Mouse (Mus musculus): Measurements from ENCODE around the gene Speg. TPM values are rescaled to one million over a fixed set of nuclear protein-coding genes. Genes with fewer than 3 reads are reported as not detected.
A peak's percentile ranks its signal among the peaks of the same experiment; 100 is the strongest.

Gene Speg
- polyA plus RNA-seq, 1 experiment from 2014 or later, result 33.5 TPM

- no peak overlapping the region for H3K9ac ChIP-seq (ENCODE audit: low read depth, low read length)
- H3K27me3 ChIP-seq (replicated peaks; ENCODE audit: control insufficient read depth, insufficient read depth, low read length), result no peaks in the 10 kb centered on the region
- no peak overlapping the region for H3K4me3 ChIP-seq (ENCODE audit: low read length)
- no peak overlapping the region for H3K27ac ChIP-seq (ENCODE audit: low read length)
- 82% methylated on average over 3 of the region's 3 CpGs for WGBS
- no peaks in the 10 kb centered on the region for H3K9me3 ChIP-seq (ENCODE audit: control insufficient read depth, low read length)
- ATAC-seq, result no peak
- no peak overlapping the region for H3K4me2 ChIP-seq (ENCODE audit: low read depth, low read length)
- H3K36me3 ChIP-seq (ENCODE audit: control insufficient read depth, insufficient read depth, low read length), result peaks cover 10% of the 10 kb centered on the region; the same call in 1 of the 2 replicates
- peaks cover 1% of the 10 kb centered on the region for H3K4me1 ChIP-seq (ENCODE audit: control insufficient read depth, insufficient read depth, low read length)
Measured at GRCm38 (mm10) chr1:75405547-75405946, 30.4 kb downstream of the Speg start.

- no peaks in the 10 kb centered on the region for H3K27me3 ChIP-seq (replicated peaks; ENCODE audit: control insufficient read depth, insufficient read depth, low read length)
Measured at GRCm38 (mm10) chr1:75406173-75406572, 31.1 kb downstream of the Speg start.

GRCm38 (mm10) chr1:75407056-75407455 lies 32.0 kb downstream of the Speg start:
- Histone ChIP-seq H3K4me3 (ENCODE audit: low read length) (no peak overlapping the region), H3K9me3 (ENCODE audit: control insufficient read depth, low read length) (no peaks in the 10 kb centered on the region), H3K4me1 (ENCODE audit: control insufficient read depth, insufficient read depth, low read length) (no peaks in the 10 kb centered on the region), H3K27ac (ENCODE audit: low read length) (no peak overlapping the region), H3K27me3 (replicated peaks; ENCODE audit: control insufficient read depth, insufficient read depth, low read length) (no peaks in the 10 kb centered on the region), H3K36me3 (ENCODE audit: control insufficient read depth, insufficient read depth, low read length) (peaks cover 6% of the 10 kb centered on the region; the same call in 1 of the 2 replicates), H3K4me2 (ENCODE audit: low read depth, low read length) (no peak overlapping the region), H3K9ac (ENCODE audit: low read depth, low read length) (no peak overlapping the region)
- ATAC-seq, result no peak
- WGBS, result 96% methylated on average over 9 of the region's 9 CpGs

More at GRCm38 (mm10) chr1:75406173-75406572, 31.1 kb downstream of the Speg start:
- Histone ChIP-seq H3K27ac (ENCODE audit: low read length) (no peak overlapping the region), H3K4me2 (ENCODE audit: low read depth, low read length) (no peak overlapping the region), H3K4me3 (ENCODE audit: low read length) (no peak overlapping the region), H3K9me3 (ENCODE audit: control insufficient read depth, low read length) (no peaks in the 10 kb centered on the region), H3K9ac (ENCODE audit: low read depth, low read length) (no peak overlapping the region), H3K36me3 (ENCODE audit: control insufficient read depth, insufficient read depth, low read length) (peaks cover 9% of the 10 kb centered on the region; the same call in 1 of the 2 replicates), H3K4me1 (ENCODE audit: control insufficient read depth, insufficient read depth, low read length) (no peaks in the 10 kb centered on the region)
- WGBS, result 91% methylated on average over 15 of the region's 15 CpGs
- ATAC-seq, result no peak

- no peaks in the 10 kb centered on the region for H3K36me3 ChIP-seq (ENCODE audit: control insufficient read depth, insufficient read depth, low read length)
- H3K4me2 ChIP-seq (ENCODE audit: low read depth, low read length), result no peak overlapping the region
- H3K27ac ChIP-seq (ENCODE audit: low read length), result no peak overlapping the region
- no peaks in the 10 kb centered on the region for H3K9me3 ChIP-seq (ENCODE audit: control insufficient read depth, low read length)
- H3K4me1 ChIP-seq (ENCODE audit: control insufficient read depth, insufficient read depth, low read length), result no peaks in the 10 kb centered on the region
- H3K9ac ChIP-seq (ENCODE audit: low read depth, low read length), result no peak overlapping the region
- no peak for ATAC-seq
- no peak overlapping the region for H3K4me3 ChIP-seq (ENCODE audit: low read length)
- 72% methylated on average over 4 of the region's 4 CpGs for WGBS
- no peaks in the 10 kb centered on the region for H3K27me3 ChIP-seq (replicated peaks; ENCODE audit: control insufficient read depth, insufficient read depth, low read length)
Measured at GRCm38 (mm10) chr1:75408210-75408609, 33.1 kb downstream of the Speg start.

GRCm38 (mm10) chr1:75409950-75410349 lies 34.9 kb downstream of the Speg start:
- Histone ChIP-seq H3K36me3 (ENCODE audit: control insufficient read depth, insufficient read depth, low read length) (no peaks in the 10 kb centered on the region), H3K4me2 (ENCODE audit: low read depth, low read length) (no peak overlapping the region), H3K27me3 (replicated peaks; ENCODE audit: control insufficient read depth, insufficient read depth, low read length) (no peaks in the 10 kb centered on the region), H3K9ac (ENCODE audit: low read depth, low read length) (no peak overlapping the region), H3K27ac (ENCODE audit: low read length) (no peak overlapping the region), H3K4me1 (ENCODE audit: control insufficient read depth, insufficient read depth, low read length) (no peaks in the 10 kb centered on the region), H3K9me3 (ENCODE audit: control insufficient read depth, low read length) (no peaks in the 10 kb centered on the region), H3K4me3 (ENCODE audit: low read length) (no peak overlapping the region)
- no peak for ATAC-seq
- WGBS, result 89% methylated on average over 7 of the region's 7 CpGs

- H3K27me3 ChIP-seq (replicated peaks; ENCODE audit: control insufficient read depth, insufficient read depth, low read length), result no peaks in the 10 kb centered on the region
- H3K4me2 ChIP-seq (ENCODE audit: low read depth, low read length), result no peak overlapping the region
- H3K4me3 ChIP-seq (ENCODE audit: low read length), result no peak overlapping the region
- no peak overlapping the region for H3K27ac ChIP-seq (ENCODE audit: low read length)
- 0 out of 2 replicates have a peak, but pooled peaks cover 3% of the 10 kb centered on the region for H3K36me3 ChIP-seq (ENCODE audit: control insufficient read depth, insufficient read depth, low read length)
- H3K9ac ChIP-seq (ENCODE audit: low read depth, low read length), result no peak overlapping the region
- 91% methylated on average over 3 of the region's 3 CpGs for WGBS
- no peaks in the 10 kb centered on the region for H3K9me3 ChIP-seq (ENCODE audit: control insufficient read depth, low read length)
- H3K4me1 ChIP-seq (ENCODE audit: control insufficient read depth, insufficient read depth, low read length), result no peaks in the 10 kb centered on the region
- no peak for ATAC-seq
Measured at GRCm38 (mm10) chr1:75412196-75412595, 37.1 kb downstream of the Speg start.

- Histone ChIP-seq H3K4me1 (ENCODE audit: control insufficient read depth, insufficient read depth, low read length) (no peaks in the 10 kb centered on the region), H3K4me2 (ENCODE audit: low read depth, low read length) (no peak overlapping the region), H3K9me3 (ENCODE audit: control insufficient read depth, low read length) (no peaks in the 10 kb centered on the region), H3K27me3 (replicated peaks; ENCODE audit: control insufficient read depth, insufficient read depth, low read length) (no peaks in the 10 kb centered on the region), H3K36me3 (ENCODE audit: control insufficient read depth, insufficient read depth, low read length) (0 out of 2 replicates have a peak, but pooled peaks cover 3% of the 10 kb centered on the region), H3K27ac (ENCODE audit: low read length) (no peak overlapping the region), H3K4me3 (ENCODE audit: low read length) (no peak overlapping the region), H3K9ac (ENCODE audit: low read depth, low read length) (no peak overlapping the region)
- WGBS, result 62% methylated on average over 3 of the region's 3 CpGs
- 0 out of 2 replicates have a peak, but pooled peaks have one; percentile 42 for ATAC-seq
Measured at GRCm38 (mm10) chr1:75413749-75414148, 38.7 kb downstream of the Speg start.

GRCm38 (mm10) chr1:75421794-75422193 lies 46.7 kb downstream of the Speg start:
- H3K27ac ChIP-seq (ENCODE audit: low read length), result no peak overlapping the region
- H3K9ac ChIP-seq (ENCODE audit: low read depth, low read length), result no peak overlapping the region
- H3K27me3 ChIP-seq (replicated peaks; ENCODE audit: control insufficient read depth, insufficient read depth, low read length), result peaks cover 38% of the 10 kb centered on the region
- ATAC-seq, result no peak
- WGBS, result 34% methylated on average over 20 of the region's 20 CpGs
- H3K4me1 ChIP-seq (ENCODE audit: control insufficient read depth, insufficient read depth, low read length), result peaks cover 10% of the 10 kb centered on the region
- no peaks in the 10 kb centered on the region for H3K36me3 ChIP-seq (ENCODE audit: control insufficient read depth, insufficient read depth, low read length)
- H3K4me2 ChIP-seq (ENCODE audit: low read depth, low read length), result no peak overlapping the region
- no peaks in the 10 kb centered on the region for H3K9me3 ChIP-seq (ENCODE audit: control insufficient read depth, low read length)
- no peak overlapping the region for H3K4me3 ChIP-seq (ENCODE audit: low read length)

- no peak overlapping the region for H3K27ac ChIP-seq (ENCODE audit: low read length)
- peak overlapping the region; percentile 69 for H3K4me2 ChIP-seq (ENCODE audit: low read depth, low read length)
- peak; percentile 4; the same call in 1 of the 2 replicates for ATAC-seq
- peak overlapping the region; percentile 53 for H3K9ac ChIP-seq (ENCODE audit: low read depth, low read length)
- no peaks in the 10 kb centered on the region for H3K9me3 ChIP-seq (ENCODE audit: control insufficient read depth, low read length)
- peaks cover 10% of the 10 kb centered on the region for H3K4me1 ChIP-seq (ENCODE audit: control insufficient read depth, insufficient read depth, low read length)
- WGBS, result 22% methylated on average over 32 of the region's 32 CpGs
- peaks cover 38% of the 10 kb centered on the region for H3K27me3 ChIP-seq (replicated peaks; ENCODE audit: control insufficient read depth, insufficient read depth, low read length)
- peak overlapping the region; percentile 42 for H3K4me3 ChIP-seq (ENCODE audit: low read length)
- H3K36me3 ChIP-seq (ENCODE audit: control insufficient read depth, insufficient read depth, low read length), result no peaks in the 10 kb centered on the region
Measured at GRCm38 (mm10) chr1:75422216-75422822, 47.2 kb downstream of the Speg start.
